Mouse (Mus musculus): ENCODE results near the gene 1700012A03Rik.

Gene 1700012A03Rik

DNA sequence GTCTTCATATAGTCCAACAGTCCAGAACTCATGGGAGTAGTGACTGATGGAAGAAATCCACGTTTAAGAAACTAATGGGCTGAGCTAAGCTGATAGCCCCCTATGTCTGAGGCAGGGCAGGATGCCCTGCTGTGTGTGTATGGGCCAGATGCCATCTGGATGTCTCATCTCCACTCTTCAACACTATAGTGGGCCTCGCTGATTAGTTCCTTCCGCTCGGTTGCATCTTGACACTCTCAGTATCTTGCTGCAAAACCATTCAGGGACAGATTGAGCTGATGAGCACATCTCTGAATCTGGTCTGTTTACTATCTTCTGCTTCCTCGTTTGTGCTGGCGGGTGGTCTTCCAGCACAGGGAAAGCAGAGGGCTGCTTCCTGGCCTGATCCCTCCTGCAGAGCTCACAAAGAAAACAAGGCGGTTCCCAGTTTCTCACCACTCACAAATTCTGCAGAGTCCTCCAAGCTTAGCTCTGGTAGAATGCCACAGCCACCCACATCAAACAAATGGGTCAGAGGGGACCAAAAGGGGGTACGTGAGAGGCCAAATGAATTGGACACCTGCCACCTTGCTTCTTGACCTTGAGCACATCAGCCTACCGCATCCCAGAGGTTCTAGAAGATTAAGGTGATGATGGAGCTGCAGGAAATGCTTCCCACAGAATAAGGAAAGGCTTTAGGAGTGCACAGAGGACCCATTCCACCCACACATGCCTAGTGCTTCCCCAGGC lies 55.7 kb downstream of the 1700012A03Rik start:
- no peak for DNase-seq
